Mouse (Mus musculus) heart, postnatal 4 days (tissue): Measurements from ENCODE around the gene Hsd3b7. TPM values are rescaled to one million over a fixed set of nuclear protein-coding genes. Genes with fewer than 3 reads are reported as not detected.
"Not testable (repeated sequence)": the region's sequence is repeated elsewhere in the genome, so short reads cannot be mapped to it uniquely, and the experiment has no call there.

Experiments used
- DNase-seq: peaks from one replicate; pipeline ENCODE4 v3.0.0; 2021
- total RNA-seq, 2 experiments: library from RNA; stranded (reverse); gene quantifications; 2 replicates each; pipeline ENCODE4 v1.2.3; 2021

The Hsd3b7 gene
- total RNA-seq: 10 to 100 TPM in 1 of 2 experiments, 1 to 10 TPM in 1; 9.6 to 10.3 TPM

- DNase-seq: peak; percentile 97
These were observed at the start of gene Hsd3b7 for GRCm38 (mm10) chr7:127800435-127801009. TSS of gene Hsd3b7 (plus strand) at chr7:127800604.

GRCm38 (mm10) chr7:127751619-127752018 lies 48.8 kb upstream of the Hsd3b7 start:
- no peak for DNase-seq

- DNase-seq: no peak
These were observed 48.3 kb upstream of the Hsd3b7 start for GRCm38 (mm10) chr7:127752069-127752468.

- no peak for DNase-seq
These were observed 47.2 kb upstream of the Hsd3b7 start for GRCm38 (mm10) chr7:127753158-127753557.

- DNase-seq: no peak
These were observed 46.7 kb upstream of the Hsd3b7 start for GRCm38 (mm10) chr7:127753741-127754140.

GRCm38 (mm10) chr7:127759716-127760115 lies 40.7 kb upstream of the Hsd3b7 start:
- peak; percentile 14 for DNase-seq

GRCm38 (mm10) chr7:127760478-127760877 lies 39.9 kb upstream of the Hsd3b7 start:
- no peak for DNase-seq

GRCm38 (mm10) chr7:127761026-127761425 lies 39.4 kb upstream of the Hsd3b7 start:
- DNase-seq: peak; percentile 84

- no peak for DNase-seq
These were observed 36.8 kb upstream of the Hsd3b7 start for GRCm38 (mm10) chr7:127763642-127764041.

GRCm38 (mm10) chr7:127765756-127766155 lies 34.6 kb upstream of the Hsd3b7 start:
- DNase-seq: no peak

GRCm38 (mm10) chr7:127766851-127767609 lies 33.4 kb upstream of the Hsd3b7 start:
- no peak for DNase-seq

GRCm38 (mm10) chr7:127767671-127768345 lies 32.6 kb upstream of the Hsd3b7 start:
- DNase-seq: no peak

- DNase-seq: peak; percentile 22
These were observed 31.9 kb upstream of the Hsd3b7 start for GRCm38 (mm10) chr7:127768346-127768996.

- peak; percentile 96 for DNase-seq
These were observed 31.3 kb upstream of the Hsd3b7 start for GRCm38 (mm10) chr7:127768997-127769593.

- peak; percentile 86 for DNase-seq
These were observed 30.8 kb upstream of the Hsd3b7 start, which contains the start of gene Orai3 for GRCm38 (mm10) chr7:127769651-127770038. TSS of gene Orai3 (plus strand) at chr7:127769815.

- no peak for DNase-seq
These were observed 30.1 kb upstream of the Hsd3b7 start for GRCm38 (mm10) chr7:127770039-127770905.

- DNase-seq: no peak
These were observed 29.1 kb upstream of the Hsd3b7 start for GRCm38 (mm10) chr7:127771262-127771661.

- DNase-seq: no peak
These were observed 28.3 kb upstream of the Hsd3b7 start for GRCm38 (mm10) chr7:127772080-127772479.

- no peak for DNase-seq
These were observed 27.8 kb upstream of the Hsd3b7 start for GRCm38 (mm10) chr7:127772557-127772956.

GRCm38 (mm10) chr7:127773664-127774384 lies 26.6 kb upstream of the Hsd3b7 start:
- DNase-seq: peak; percentile 81

- not testable (repeated sequence) for DNase-seq
These were observed 24.6 kb upstream of the Hsd3b7 start for GRCm38 (mm10) chr7:127775837-127776236.
